Mouse (Mus musculus) stomach, postnatal 0 days (tissue): ENCODE results near the gene Chd4. TPM values are rescaled to one million over a fixed set of nuclear protein-coding genes. Genes with fewer than 3 reads are reported as not detected.

ENCODE experiments used
- ATAC-seq: fragments of 200-750 bp; cut with Nextera tagmentation; 2 replicates; pipeline ENCODE4 v1.8.0; 2017; ENCODE audit not compliant: low FRiP score, low TSS enrichment
- DNase-seq: peaks from one replicate; pipeline ENCODE4 v3.0.0-alpha.2; 2016; ENCODE audit warnings: low spot score
- H3K27ac ChIP-seq: fragments of 300-500 bp; sonication (generic); replicated peaks from 2 replicates; pipeline ENCODE4 v1.5.1; 2014; ENCODE audit warnings: mild to moderate bottlenecking, control low read depth
- H3K27me3 ChIP-seq: fragments of 300-500 bp; sonication (generic); 2 replicates; pipeline ENCODE4 v1.6.1; 2014; ENCODE audit warnings: low read length; ENCODE audit not compliant: control insufficient read depth, insufficient read depth
- H3K36me3 ChIP-seq: fragments of 300-500 bp; sonication (generic); 2 replicates; pipeline ENCODE4 v1.6.1; 2014; ENCODE audit warnings: low read length, mixed read lengths; ENCODE audit not compliant: control insufficient read depth, insufficient read depth
- H3K4me1 ChIP-seq: fragments of 300-500 bp; sonication (generic); replicated peaks from 2 replicates; pipeline ENCODE4 v1.6.1; 2014; ENCODE audit warnings: antibody characterized with exemption; ENCODE audit not compliant: control insufficient read depth, insufficient read depth
- H3K4me2 ChIP-seq: fragments of 300-500 bp; sonication (generic); replicated peaks from 2 replicates; pipeline ENCODE4 v1.6.1; 2014; ENCODE audit warnings: low read depth, mild to moderate bottlenecking, control low read depth, moderate library complexity
- H3K4me3 ChIP-seq: fragments of 300-500 bp; sonication (generic); 2 replicates; pipeline ENCODE4 v1.5.1; 2014; ENCODE audit warnings: low read depth, low read length, control low read depth
- H3K9ac ChIP-seq: fragments of 300-500 bp; sonication (generic); 2 replicates; pipeline ENCODE4 v1.6.1; 2014; ENCODE audit warnings: mild to moderate bottlenecking, low read length, control low read depth, mixed read lengths
- H3K9me3 ChIP-seq: fragments of 300-500 bp; sonication (generic); 2 replicates; pipeline ENCODE4 v1.6.1; 2016; ENCODE audit warnings: low read length; ENCODE audit not compliant: control insufficient read depth
- CTCF ChIP-seq: IDR thresholded peaks from 2 replicates; pipeline ENCODE4 v1.5.1; 2016; ENCODE audit warnings: antibody characterized with exemption, low read depth, mild to moderate bottlenecking, moderate library complexity
- EP300 ChIP-seq: optimal IDR thresholded peaks from 2 replicates; pipeline ENCODE3; 2016; ENCODE audit warnings: antibody characterized with exemption
- WGBS: fragments of 180-500 bp; shearing (Covaris S2); extraction: QIAGEN DNeasy Blood & Tissue Kit; methylation state at CpG from one replicate; pipeline ENCODE4 v1.1.7; 2014; 5-methylcytosine and 5-hydroxymethylcytosine counted together
- polyA plus RNA-seq: library from polyadenylated mRNA; unstranded; fragments of >200 nt; fragmentation: Nextera tagmentation; extraction: Ambion mirVana; gene quantifications from 2 replicates; pipeline ENCODE4 v1.2.1, GENCODE M21; 2015

Gene Chd4
- polyA plus RNA-seq, 1 experiment from 2014 or later: 36.6 TPM

GRCm38 (mm10) chr6:125119387-125119786, 23.6 kb downstream of the Chd4 start:
- TF ChIP-seq EP300 (no peak), CTCF (no peak)
- peaks cover 62% of the 10 kb centered on the region for H3K36me3 ChIP-seq

GRCm38 (mm10) chr6:125128724-125129123, 32.9 kb downstream of the Chd4 start:
- Histone ChIP-seq H3K27ac (no peak overlapping the region), H3K27me3 (no peaks in the 10 kb centered on the region), H3K4me3 (no peak overlapping the region), H3K9ac (no peak overlapping the region), H3K36me3 (peaks cover 20% of the 10 kb centered on the region), H3K4me2 (no peak overlapping the region), H3K9me3 (no peaks in the 10 kb centered on the region), H3K4me1 (no peaks in the 10 kb centered on the region; the same call in 1 of the 2 replicates)
- ATAC-seq (no peak), DNase-seq (no peak)
- 87% methylated on average over 12 of the region's 12 CpGs for WGBS
- no peak for TF ChIP-seq EP300
- no peak for TF ChIP-seq CTCF

More at GRCm38 (mm10) chr6:125119387-125119786, 23.6 kb downstream of the Chd4 start:
- no peak overlapping the region for H3K4me2 ChIP-seq
- ATAC-seq (no peak), DNase-seq (no peak)
- H3K9ac ChIP-seq: no peak overlapping the region
- 88% methylated on average over 8 of the region's 8 CpGs for WGBS
- no peaks in the 10 kb centered on the region for H3K4me1 ChIP-seq
- H3K9me3 ChIP-seq: no peaks in the 10 kb centered on the region
- no peak overlapping the region for H3K4me3 ChIP-seq
- no peak overlapping the region for H3K27ac ChIP-seq
- H3K27me3 ChIP-seq: no peaks in the 10 kb centered on the region

GRCm38 (mm10) chr6:125129710-125130402, 34.1 kb downstream of the Chd4 start:
- DNase-seq (no peak), ATAC-seq (no peak)
- Histone ChIP-seq H3K4me1 (no peaks in the 10 kb centered on the region; the same call in 1 of the 2 replicates), H3K9ac (no peak overlapping the region), H3K36me3 (peaks cover 26% of the 10 kb centered on the region), H3K4me2 (no peak overlapping the region), H3K27me3 (no peaks in the 10 kb centered on the region), H3K9me3 (no peaks in the 10 kb centered on the region), H3K27ac (no peak overlapping the region), H3K4me3 (no peak overlapping the region)
- TF ChIP-seq CTCF (no peak), EP300 (no peak)
- WGBS: 91% methylated on average over 20 of the region's 20 CpGs

GRCm38 (mm10) chr6:125131302-125132156, 35.7 kb downstream of the Chd4 start, which contains the start of gene Nop2:
Gene Nop2, plus strand, starts transcription at chr6:125131909.
- Histone ChIP-seq H3K4me1 (no peaks in the 10 kb centered on the region; the same call in 1 of the 2 replicates), H3K4me3 (peak within 1 kb of the TSS; percentile 76), H3K27me3 (no peaks in the 10 kb centered on the region), H3K9me3 (no peaks in the 10 kb centered on the region), H3K9ac (peak within 1 kb of the TSS; percentile 80), H3K36me3 (peaks cover 23% of the 10 kb centered on the region), H3K4me2 (peak within 1 kb of the TSS; percentile 96), H3K27ac (peak within 1 kb of the TSS; percentile 79)
- no peak for TF ChIP-seq CTCF
- under 1% methylated on average over 63 of the region's 66 CpGs for WGBS
- DNase-seq (peak; percentile 95), ATAC-seq (peak; percentile 95)

GRCm38 (mm10) chr6:125132470-125132869, 36.7 kb downstream of the Chd4 start:
- WGBS: 4% methylated on average over 11 of the region's 11 CpGs
- DNase-seq (no peak), ATAC-seq (no peak)
- H3K9ac ChIP-seq: peak overlapping the region; percentile 80
- H3K4me1 ChIP-seq: no peaks in the 10 kb centered on the region; the same call in 1 of the 2 replicates
- peak overlapping the region; percentile 96 for H3K4me2 ChIP-seq
- no peaks in the 10 kb centered on the region for H3K27me3 ChIP-seq
- TF ChIP-seq EP300 (no peak), CTCF (no peak)
- no peak overlapping the region for H3K27ac ChIP-seq
- H3K4me3 ChIP-seq: peak overlapping the region; percentile 76
- H3K9me3 ChIP-seq: no peaks in the 10 kb centered on the region
- H3K36me3 ChIP-seq: peaks cover 25% of the 10 kb centered on the region
